Mouse (Mus musculus) heart, embryonic 16.5 days (tissue): Measurements from ENCODE around the gene Zbtb32. TPM values are rescaled to one million over a fixed set of nuclear protein-coding genes. Genes with fewer than 3 reads are reported as not detected.

Experiments
- ATAC-seq: fragments of 200-750 bp; cut with Nextera tagmentation; replicated peaks from 2 replicates; pipeline ENCODE4 v1.8.0; 2017; ENCODE audit warnings: moderate number of reproducible peaks; ENCODE audit not compliant: insufficient read depth, low FRiP score; ENCODE audit errors: extremely low read depth
- H3K27ac ChIP-seq: fragments of 300-500 bp; sonication (generic); 2 replicates; pipeline ENCODE4 v1.5.1; 2014; ENCODE audit warnings: mild to moderate bottlenecking, low read length, control low read depth, moderate library complexity
- H3K27me3 ChIP-seq: fragments of 300-500 bp; sonication (generic); 2 replicates; pipeline ENCODE4 v1.6.1; 2014; ENCODE audit warnings: low read length, mixed read lengths; ENCODE audit not compliant: control insufficient read depth, insufficient read depth
- H3K36me3 ChIP-seq: fragments of 300-500 bp; sonication (generic); 2 replicates; pipeline ENCODE4 v1.6.1; 2014; ENCODE audit not compliant: control insufficient read depth, insufficient read depth
- H3K4me1 ChIP-seq: fragments of 300-500 bp; sonication (generic); 2 replicates; pipeline ENCODE4 v1.6.1; 2014; ENCODE audit warnings: low read length, mixed read lengths; ENCODE audit not compliant: control insufficient read depth, insufficient read depth
- H3K4me2 ChIP-seq: fragments of 300-500 bp; sonication (generic); 2 replicates; pipeline ENCODE4 v1.6.1; 2014; ENCODE audit warnings: low read depth, mild to moderate bottlenecking, control low read depth, low read length
- H3K4me3 ChIP-seq: fragments of 300-500 bp; sonication (generic); 2 replicates; pipeline ENCODE4 v1.5.1; 2014; ENCODE audit warnings: mild to moderate bottlenecking, control low read depth, low read length
- H3K9ac ChIP-seq: fragments of 300-500 bp; sonication (generic); 2 replicates; pipeline ENCODE4 v1.6.1; 2014; ENCODE audit warnings: low read length, control low read depth
- H3K9me3 ChIP-seq: fragments of 300-500 bp; sonication (generic); replicated peaks from 2 replicates; pipeline ENCODE4 v1.6.1; 2016; ENCODE audit warnings: low read length; ENCODE audit not compliant: control insufficient read depth
- WGBS: fragments of 180-500 bp; shearing (Covaris S2); extraction: QIAGEN DNeasy Blood & Tissue Kit; methylation state at CpG from one replicate; pipeline ENCODE4 v1.1.7; 2014; 5-methylcytosine and 5-hydroxymethylcytosine counted together
- polyA plus RNA-seq: library from polyadenylated mRNA; unstranded; fragments of >200 nt; fragmentation: Nextera tagmentation; extraction: Ambion mirVana; gene quantifications from 2 replicates; pipeline ENCODE4 v1.2.1, GENCODE M21; 2015

The Zbtb32 gene
- polyA plus RNA-seq, 1 experiment from 2014 or later: 0.24 TPM

DNA sequence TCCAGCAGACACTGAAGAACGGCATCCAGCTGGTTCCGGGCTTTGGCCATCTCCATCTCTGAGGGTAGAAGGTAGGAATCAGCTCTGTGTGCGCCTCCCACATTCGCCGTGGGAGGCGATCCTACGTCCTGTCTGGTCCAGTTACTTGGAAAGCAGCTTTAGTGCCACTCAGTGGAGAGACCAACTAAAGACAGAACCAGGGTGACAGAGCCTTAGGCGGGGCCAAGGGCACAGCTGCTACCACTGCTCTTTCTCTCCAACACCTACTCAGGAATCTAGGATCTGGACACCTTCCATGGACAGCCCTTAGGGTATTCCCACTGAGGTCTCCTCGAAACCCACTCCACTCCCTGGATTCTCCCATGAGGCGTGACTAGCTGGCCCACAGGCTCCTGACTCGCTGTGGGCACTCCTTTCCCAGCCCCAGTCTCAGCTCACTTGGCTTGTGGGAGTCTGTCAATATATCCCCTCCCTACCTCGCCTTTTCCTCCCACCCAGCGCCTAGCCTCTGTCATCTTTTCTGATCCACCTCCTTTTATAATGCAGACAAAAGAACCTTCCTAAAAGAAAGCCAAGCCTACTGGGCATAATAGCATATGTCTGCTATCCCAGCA lies 40.7 kb downstream of the Zbtb32 start:
- Histone ChIP-seq H3K27me3 (no peaks in the 10 kb centered on the region), H3K27ac (no peak overlapping the region), H3K4me3 (no peak overlapping the region; the same call in 1 of the 2 replicates), H3K9ac (peak overlapping the region; percentile 86; the same call in 1 of the 2 replicates), H3K4me1 (peaks cover 25% of the 10 kb centered on the region), H3K4me2 (peak overlapping the region; percentile 99), H3K36me3 (peaks cover 33% of the 10 kb centered on the region), H3K9me3 (no peaks in the 10 kb centered on the region)
- WGBS: 83% methylated on average over 13 of the region's 13 CpGs
- ATAC-seq: no peak

DNA sequence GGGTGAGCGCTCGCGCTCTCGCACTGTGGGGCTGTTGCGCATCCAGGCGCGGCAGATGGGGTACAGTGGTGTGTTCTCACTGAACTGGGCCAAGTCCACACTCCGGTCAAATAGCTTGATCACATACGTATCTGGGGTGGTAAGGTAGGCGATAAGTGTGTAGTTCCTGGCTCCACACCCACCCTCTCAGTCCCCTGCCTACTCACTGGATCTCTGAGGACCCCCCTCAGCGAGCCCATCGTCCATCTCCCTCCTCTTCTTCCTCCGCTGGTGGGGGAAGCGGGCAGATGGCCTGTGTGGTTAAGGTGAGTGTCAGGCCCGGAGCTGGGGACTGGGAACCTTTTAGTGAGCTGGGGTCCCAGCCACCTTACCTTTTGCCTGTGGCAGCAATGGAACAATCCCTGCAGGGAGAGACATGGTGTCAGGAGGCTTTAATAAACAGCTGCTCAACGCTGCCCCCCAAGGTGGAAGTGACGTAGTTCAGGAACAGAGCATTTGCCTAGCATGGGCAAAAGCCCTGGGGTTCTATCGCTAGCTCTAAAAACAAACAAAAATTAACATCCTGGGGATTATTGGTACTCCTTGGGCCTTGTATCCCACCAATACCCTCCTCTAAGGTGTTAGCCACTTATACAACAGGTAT lies 41.7 kb downstream of the Zbtb32 start:
- H3K9ac ChIP-seq: no peak overlapping the region
- H3K4me2 ChIP-seq: no peak overlapping the region
- peaks cover 30% of the 10 kb centered on the region for H3K4me1 ChIP-seq
- H3K4me3 ChIP-seq: no peak overlapping the region
- H3K9me3 ChIP-seq: no peaks in the 10 kb centered on the region
- peaks cover 33% of the 10 kb centered on the region for H3K36me3 ChIP-seq
- ATAC-seq: no peak
- H3K27ac ChIP-seq: no peak overlapping the region
- WGBS: 93% methylated on average over 18 of the region's 18 CpGs
- H3K27me3 ChIP-seq: no peaks in the 10 kb centered on the region

GRCm38 (mm10) chr7:30553810-30554584 lies 44.7 kb downstream of the Zbtb32 start:
- Histone ChIP-seq H3K4me3 (peak overlapping the region; percentile 68), H3K4me2 (peak overlapping the region; percentile 99), H3K27ac (peak overlapping the region; percentile 100), H3K9ac (peak overlapping the region; percentile 88), H3K4me1 (peaks cover 27% of the 10 kb centered on the region), H3K27me3 (no peaks in the 10 kb centered on the region), H3K36me3 (peaks cover 34% of the 10 kb centered on the region), H3K9me3 (no peaks in the 10 kb centered on the region)
- no peak for ATAC-seq
- 81% methylated on average over 22 of the region's 22 CpGs for WGBS

DNA sequence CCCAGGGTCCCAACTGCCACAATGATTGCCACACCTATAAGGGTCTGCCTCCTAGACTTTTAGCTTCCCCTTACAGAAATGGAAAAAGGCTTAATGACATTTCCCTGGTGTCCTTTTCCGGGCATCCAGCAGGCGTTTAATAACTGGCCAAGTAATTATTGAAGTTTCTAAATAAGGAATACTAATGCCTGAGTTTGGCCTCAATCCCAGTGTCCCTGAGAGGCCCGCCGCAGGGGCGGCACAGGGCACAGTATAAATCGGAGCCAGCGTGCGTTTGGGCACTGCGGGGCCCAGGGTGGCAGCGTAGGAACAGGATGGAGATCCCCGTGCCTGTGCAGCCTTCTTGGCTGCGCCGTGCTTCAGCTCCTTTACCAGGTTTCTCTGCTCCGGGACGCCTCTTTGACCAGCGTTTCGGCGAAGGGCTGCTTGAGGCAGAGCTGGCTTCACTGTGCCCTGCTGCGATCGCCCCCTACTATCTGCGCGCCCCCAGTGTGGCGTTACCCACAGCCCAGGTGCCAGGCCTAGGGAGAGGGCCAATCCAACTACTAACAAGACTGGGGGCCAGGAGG lies 45.6 kb downstream of the Zbtb32 start:
- peak; percentile 21; the same call in 1 of the 2 replicates for ATAC-seq
- WGBS: 3% methylated on average over 23 of the region's 23 CpGs
- H3K36me3 ChIP-seq: peaks cover 39% of the 10 kb centered on the region

GRCm38 (mm10) chr7:30552102-30553020 lies 46.3 kb downstream of the Zbtb32 start, which contains the start of the genes Hspb6 and Proser3:
Hspb6 (plus strand) TSS chr7:30552178.
Proser3 (minus strand) TSS chr7:30552299.
- Histone ChIP-seq H3K4me1 (peaks cover 16% of the 10 kb centered on the region), H3K4me3 (peak within 1 kb of the TSS; percentile 68), H3K36me3 (peaks cover 38% of the 10 kb centered on the region), H3K9ac (peak within 1 kb of the TSS; percentile 88), H3K9me3 (no peaks in the 10 kb centered on the region), H3K27me3 (no peaks in the 10 kb centered on the region), H3K4me2 (peak within 1 kb of the TSS; percentile 99), H3K27ac (peak within 1 kb of the TSS; percentile 100)
- WGBS: under 1% methylated on average over 44 of the region's 44 CpGs
- peak; percentile 94 for ATAC-seq

More for the DNA sequence above, 45.6 kb downstream of the Zbtb32 start:
- Histone ChIP-seq H3K9ac (peak overlapping the region; percentile 88), H3K4me1 (peaks cover 18% of the 10 kb centered on the region), H3K4me3 (peak overlapping the region; percentile 68), H3K27ac (peak overlapping the region; percentile 100), H3K27me3 (no peaks in the 10 kb centered on the region), H3K4me2 (peak overlapping the region; percentile 99), H3K9me3 (no peaks in the 10 kb centered on the region)

DNA sequence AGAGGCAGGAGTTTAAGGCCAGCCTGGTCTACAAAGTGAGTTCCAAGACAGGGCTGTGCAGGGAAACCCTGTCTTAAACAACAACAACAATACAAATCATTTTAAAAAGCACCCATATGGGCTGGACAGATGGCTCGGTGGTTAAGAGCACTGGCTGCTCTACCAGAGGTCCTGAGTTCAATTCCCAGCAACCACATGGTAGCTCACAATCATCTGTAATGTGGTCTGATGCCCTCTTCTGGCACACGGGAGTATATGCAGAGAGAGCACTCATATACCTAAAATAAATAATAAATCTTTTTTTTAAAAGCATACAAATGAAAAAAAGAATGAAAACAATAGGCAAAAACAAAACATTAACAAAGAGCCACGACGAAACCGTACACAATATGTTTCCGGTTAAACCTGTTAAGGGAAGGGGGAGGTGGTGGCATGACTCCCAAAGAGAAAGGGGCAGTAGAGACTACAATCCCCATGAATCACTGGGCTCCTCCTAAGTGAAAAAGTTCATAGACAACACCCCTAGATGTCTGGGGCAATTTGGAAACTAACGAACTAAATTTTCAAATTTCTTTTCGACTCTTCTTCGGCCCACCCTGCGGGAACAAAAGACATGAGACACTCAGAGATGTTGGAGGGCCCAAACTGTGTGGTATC lies 47.1 kb downstream of the Zbtb32 start:
- Histone ChIP-seq H3K27ac (peak overlapping the region; percentile 100), H3K4me2 (peak overlapping the region; percentile 99), H3K9me3 (no peaks in the 10 kb centered on the region), H3K4me1 (peaks cover 16% of the 10 kb centered on the region), H3K4me3 (peak overlapping the region; percentile 68), H3K9ac (peak overlapping the region; percentile 74), H3K36me3 (peaks cover 31% of the 10 kb centered on the region), H3K27me3 (no peaks in the 10 kb centered on the region)
- 3% methylated on average over 10 of the region's 10 CpGs for WGBS
- peak; percentile 61 for ATAC-seq

DNA sequence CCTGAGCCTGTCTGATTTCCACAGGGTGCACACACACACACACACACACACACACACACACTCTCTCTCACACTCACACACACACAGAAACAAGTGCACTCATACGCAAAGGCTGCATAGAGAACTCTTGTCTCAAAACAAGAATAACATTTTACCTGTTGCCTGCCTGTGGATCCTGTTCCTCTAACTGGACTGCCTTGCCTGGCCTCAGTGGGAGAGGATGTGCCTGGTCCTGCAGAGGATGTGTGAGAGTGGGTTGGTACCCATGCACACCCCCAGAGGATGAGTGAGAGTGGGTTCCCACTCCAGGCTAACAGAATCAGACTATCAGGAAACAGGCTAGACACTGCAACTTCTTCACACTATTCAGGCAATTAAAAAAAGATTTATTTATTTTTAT lies 48.1 kb downstream of the Zbtb32 start:
- Histone ChIP-seq H3K9ac (no peak overlapping the region), H3K9me3 (no peaks in the 10 kb centered on the region), H3K4me2 (no peak overlapping the region), H3K4me1 (peaks cover 16% of the 10 kb centered on the region), H3K27ac (no peak overlapping the region), H3K4me3 (no peak overlapping the region), H3K27me3 (no peaks in the 10 kb centered on the region), H3K36me3 (peaks cover 28% of the 10 kb centered on the region)
- no peak for ATAC-seq
- WGBS: 100% methylated on average over 1 of the region's 1 CpGs

GRCm38 (mm10) chr7:30549880-30550279 lies 48.8 kb downstream of the Zbtb32 start:
- ATAC-seq: no peak
- Histone ChIP-seq H3K4me3 (no peak overlapping the region), H3K9me3 (no peaks in the 10 kb centered on the region), H3K27ac (no peak overlapping the region), H3K27me3 (no peaks in the 10 kb centered on the region), H3K4me2 (no peak overlapping the region), H3K9ac (no peak overlapping the region), H3K36me3 (peaks cover 21% of the 10 kb centered on the region), H3K4me1 (peaks cover 16% of the 10 kb centered on the region)
- WGBS: 80% methylated on average over 2 of the region's 2 CpGs
